Mouse (Mus musculus): ENCODE results near the gene Klk1b24. TPM values are rescaled to one million over a fixed set of nuclear protein-coding genes. Genes with fewer than 3 reads are reported as not detected.

The Klk1b24 gene
- not detected for polyA plus RNA-seq (2017; shearing (Covaris generic))

DNA sequence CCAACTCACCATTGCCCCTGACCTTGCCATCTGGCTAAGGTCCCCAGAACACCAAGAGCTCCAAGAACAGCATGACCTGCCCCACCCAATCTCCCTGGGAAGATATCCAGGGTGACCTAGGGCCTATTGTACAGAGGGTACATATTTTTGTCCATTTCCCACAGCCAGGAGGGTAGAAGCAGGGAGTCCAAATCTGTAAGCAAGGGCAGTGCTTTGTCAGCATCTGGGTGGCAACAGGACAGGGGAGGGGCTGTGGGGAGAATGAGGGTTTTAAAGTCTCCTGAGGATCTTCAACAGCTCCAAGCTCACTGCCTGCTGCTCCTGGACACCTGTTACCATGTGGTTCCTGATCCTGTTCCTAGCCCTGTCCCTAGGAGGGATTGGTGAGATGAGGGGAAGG is at the start of gene Klk1b24:
Gene Klk1b24 (plus strand): TSS at position 301 of the 400 bp plus-strand sequence.

DNA sequence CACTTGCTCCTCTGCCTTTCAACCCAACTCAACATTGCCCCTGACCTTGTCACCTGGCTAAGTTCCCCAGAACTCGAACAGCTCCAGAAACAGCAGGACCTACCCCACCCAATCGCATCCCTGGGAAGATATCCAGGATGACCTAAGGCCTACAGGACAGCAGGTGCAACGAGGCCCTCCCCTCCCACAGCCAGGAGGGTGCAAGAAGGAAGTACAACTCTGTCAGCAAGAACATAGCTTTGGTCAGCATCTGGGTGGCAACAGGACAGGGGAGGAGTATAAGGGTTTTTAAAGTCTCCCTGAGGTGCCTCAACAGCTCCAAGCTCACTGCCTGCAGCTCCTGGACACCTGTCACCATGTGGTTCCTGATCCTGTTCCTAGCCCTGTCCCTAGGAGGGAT is 9.9 kb downstream of the Klk1b24 start, which contains the start of gene Klk1b3:
Gene Klk1b3 (plus strand): TSS at position 301 of the 400 bp plus-strand sequence.

GRCm38 (mm10) chr7:44207135-44207534 is 19.1 kb downstream of the Klk1b24 start, which contains the start of gene Klk1b4:
Gene Klk1b4 (plus strand): TSS chr7:44207435.

DNA sequence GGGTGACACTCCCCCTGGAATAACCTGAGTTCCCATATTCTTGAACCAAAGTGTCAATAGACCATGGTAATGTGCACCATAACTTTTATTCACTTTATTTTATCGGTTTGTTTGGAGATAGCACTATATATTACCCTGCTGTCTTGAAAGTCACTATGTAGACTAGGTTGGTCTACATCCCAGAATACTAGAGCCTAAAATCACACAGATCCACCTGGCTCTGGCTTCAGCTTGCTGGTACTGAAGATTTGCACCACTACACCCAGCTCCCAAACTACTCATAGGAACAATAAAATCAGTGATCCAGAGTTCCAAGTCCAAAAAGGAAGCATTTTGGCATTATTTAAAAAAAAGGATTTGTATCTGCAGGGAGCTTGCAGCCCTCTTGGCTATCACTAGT is 27.6 kb downstream of the Klk1b24 start, which contains the start of gene Klk1b5:
Gene Klk1b5 (plus strand): TSS at position 301 of the 400 bp plus-strand sequence.

GRCm38 (mm10) chr7:44225076-44225475 is 37.0 kb downstream of the Klk1b24 start, which contains the start of gene Klk1:
Gene Klk1 (plus strand): TSS chr7:44225360.

DNA sequence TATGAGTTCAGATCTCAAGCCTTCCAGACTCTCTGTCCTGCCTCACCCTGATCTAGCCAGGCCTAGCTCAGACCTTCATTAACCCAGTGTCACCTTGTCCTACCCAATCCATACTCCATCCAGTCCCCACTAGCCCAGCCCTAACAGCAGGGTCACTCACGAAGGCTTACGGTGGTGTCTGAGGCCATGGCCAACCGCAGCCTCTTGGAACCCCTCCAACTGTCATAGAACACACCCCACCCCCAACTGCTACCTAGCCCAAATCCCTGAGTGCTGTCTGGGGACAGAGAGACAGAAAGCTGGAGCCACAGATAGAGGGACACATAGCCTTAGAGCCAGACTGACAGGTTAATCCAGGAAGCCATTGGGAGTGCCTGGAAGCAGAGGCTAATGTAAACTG is 47.9 kb downstream of the Klk1b24 start, which contains the start of gene Gm36864:
Gene Gm36864 (plus strand): TSS at position 269 of the 400 bp plus-strand sequence.

Other genes starting within 250 kb of the Klk1b24 start
- not detected for gene Klk1b8, start 237.6 kb upstream of the Klk1b24 start, polyA plus RNA-seq (2017; shearing (Covaris generic))
- not detected for gene Klk1b1, start 221.5 kb upstream of the Klk1b24 start, polyA plus RNA-seq (2017; shearing (Covaris generic))
- gene Klk1b9, start 212.2 kb upstream of the Klk1b24 start, polyA plus RNA-seq (2017; shearing (Covaris generic)), result 0.55 TPM
- not detected for gene Klk1b11, start 192.4 kb upstream of the Klk1b24 start, polyA plus RNA-seq (2017; shearing (Covaris generic))
- not detected for gene Klk1b26, start 176.1 kb upstream of the Klk1b24 start, polyA plus RNA-seq (2017; shearing (Covaris generic))
- gene Klk1b27, start 135.9 kb upstream of the Klk1b24 start, polyA plus RNA-seq (2017; shearing (Covaris generic)), result 1.2 TPM
- gene Klk1b21, start 85.9 kb upstream of the Klk1b24 start, polyA plus RNA-seq (2017; shearing (Covaris generic)), result not detected
- gene Klk1b22, start 75.6 kb upstream of the Klk1b24 start, polyA plus RNA-seq (2017; shearing (Covaris generic)), result not detected
- not detected for gene Klk1b16, start 51.5 kb upstream of the Klk1b24 start, polyA plus RNA-seq (2017; shearing (Covaris generic))
- not detected for gene Klk1b3, start 10.0 kb downstream of the Klk1b24 start, polyA plus RNA-seq (2017; shearing (Covaris generic))
- not detected for gene Klk1b4, start 19.2 kb downstream of the Klk1b24 start, polyA plus RNA-seq (2017; shearing (Covaris generic))
- not detected for gene Klk1b5, start 27.7 kb downstream of the Klk1b24 start, polyA plus RNA-seq (2017; shearing (Covaris generic))
- gene Klk1, start 37.1 kb downstream of the Klk1b24 start, polyA plus RNA-seq (2017; shearing (Covaris generic)), result not detected
- gene Gm36864, start 47.9 kb downstream of the Klk1b24 start, polyA plus RNA-seq (2017; shearing (Covaris generic)), result not detected
- 2.1 TPM for gene 1700028J19Rik, start 58.5 kb downstream of the Klk1b24 start, polyA plus RNA-seq (2017; shearing (Covaris generic))
- gene 2410002F23Rik, start 58.5 kb downstream of the Klk1b24 start, polyA plus RNA-seq (2017; shearing (Covaris generic)), result 189 TPM
- gene Acp4, start 69.1 kb downstream of the Klk1b24 start, polyA plus RNA-seq (2017; shearing (Covaris generic)), result 0.28 TPM
- gene Gm15517, start 73.2 kb downstream of the Klk1b24 start, polyA plus RNA-seq (2017; shearing (Covaris generic)), result not detected
- 0.31 TPM for gene Clec11a, start 118.7 kb downstream of the Klk1b24 start, polyA plus RNA-seq (2017; shearing (Covaris generic))
- gene Shank1, start 122.0 kb downstream of the Klk1b24 start, polyA plus RNA-seq (2017; shearing (Covaris generic)), result 0.16 TPM
- gene Syt3, start 195.9 kb downstream of the Klk1b24 start, polyA plus RNA-seq (2017; shearing (Covaris generic)), result 0.28 TPM
- gene 1700008O03Rik, start 197.6 kb downstream of the Klk1b24 start, polyA plus RNA-seq (2017; shearing (Covaris generic)), result 0.71 TPM
- not detected for gene Lrrc4b, start 240.8 kb downstream of the Klk1b24 start, polyA plus RNA-seq (2017; shearing (Covaris generic))

All from CD4-positive, CD25-positive, alpha-beta regulatory T cell (primary cell).